Mouse (Mus musculus) intestine, postnatal 0 days (tissue): ENCODE measurements around the gene Gm42957. TPM values are rescaled to one million over a fixed set of nuclear protein-coding genes. Genes with fewer than 3 reads are reported as not detected.
"Not testable (repeated sequence)": the region's sequence is repeated elsewhere in the genome, so short reads cannot be mapped to it uniquely, and the experiment has no call there.

Experiments used
- ATAC-seq: fragments of 200-750 bp; cut with Nextera tagmentation; 2 replicates; pipeline ENCODE4 v1.8.0; 2017; ENCODE audit warnings: mild to moderate bottlenecking, moderate TSS enrichment, moderate library complexity
- H3K27ac ChIP-seq: fragments of 300-500 bp; sonication (generic); 2 replicates; pipeline ENCODE4 v1.5.1; 2014; ENCODE audit warnings: mild to moderate bottlenecking, low read depth, low read length, moderate library complexity
- H3K27me3 ChIP-seq: fragments of 300-500 bp; sonication (generic); replicated peaks from 2 replicates; pipeline ENCODE4 v1.6.1; 2014; ENCODE audit warnings: low read length, mixed read lengths; ENCODE audit not compliant: control insufficient read depth, insufficient read depth
- H3K36me3 ChIP-seq: fragments of 300-500 bp; sonication (generic); 2 replicates; pipeline ENCODE4 v1.6.1; 2014; ENCODE audit warnings: mild to moderate bottlenecking, moderate library complexity; ENCODE audit not compliant: control insufficient read depth, insufficient read depth
- H3K4me1 ChIP-seq: fragments of 300-500 bp; sonication (generic); replicated peaks from 2 replicates; pipeline ENCODE4 v1.6.1; 2014; ENCODE audit warnings: antibody characterized with exemption, low read length, mixed read lengths; ENCODE audit not compliant: control insufficient read depth, insufficient read depth
- H3K4me2 ChIP-seq: fragments of 300-500 bp; sonication (generic); replicated peaks from 2 replicates; pipeline ENCODE4 v1.6.1; 2014; ENCODE audit warnings: low read depth, mild to moderate bottlenecking, moderate library complexity
- H3K4me3 ChIP-seq: fragments of 300-500 bp; sonication (generic); 2 replicates; pipeline ENCODE4 v1.5.1; 2014; ENCODE audit warnings: low read depth, low read length
- H3K9ac ChIP-seq: fragments of 300-500 bp; sonication (generic); 2 replicates; pipeline ENCODE4 v1.6.1; 2014; ENCODE audit warnings: mild to moderate bottlenecking, low read depth, low read length
- H3K9me3 ChIP-seq: fragments of 300-500 bp; sonication (generic); 2 replicates; pipeline ENCODE4 v1.6.1; 2016; ENCODE audit warnings: mixed run types; ENCODE audit not compliant: control insufficient read depth
- CTCF ChIP-seq: sonication (generic); IDR thresholded peaks from 2 replicates; pipeline ENCODE4 v1.5.1; 2016; ENCODE audit warnings: low read depth, mild to moderate bottlenecking, control low read depth, antibody characterized with exemption, moderate library complexity
- WGBS: fragments of 180-500 bp; shearing (Covaris S2); extraction: QIAGEN DNeasy Blood & Tissue Kit; methylation state at CpG from one replicate; pipeline ENCODE4 v1.1.7; 2014; 5-methylcytosine and 5-hydroxymethylcytosine counted together
- polyA plus RNA-seq: library from polyadenylated mRNA; unstranded; fragments of >200 nt; fragmentation: Nextera tagmentation; extraction: Ambion mirVana; gene quantifications from 2 replicates; pipeline ENCODE4 v1.2.1, GENCODE M21; 2015

Gene Gm42957
- polyA plus RNA-seq, 1 experiment from 2014 or later: not detected

DNA sequence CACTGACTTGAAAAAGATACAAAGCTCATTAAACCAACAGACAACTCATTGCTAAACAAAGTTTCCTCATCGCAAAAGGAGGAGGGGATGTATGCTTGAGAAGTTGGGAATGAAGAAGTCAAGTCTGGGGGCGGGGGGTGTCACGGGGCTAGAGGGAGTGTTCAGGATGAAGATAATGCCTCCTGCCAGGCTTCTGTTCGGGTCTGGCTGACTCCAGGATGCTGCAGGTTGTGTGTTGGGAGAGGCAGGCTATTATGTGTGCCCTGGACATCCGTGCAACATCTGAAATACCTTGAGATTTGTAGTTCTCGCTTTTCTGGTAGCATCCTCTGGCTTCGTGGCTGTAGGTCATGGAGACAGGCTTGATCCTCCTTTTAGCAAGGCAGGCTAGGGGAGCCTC lies 43.2 kb downstream of the Gm42957 start:
- H3K9me3 ChIP-seq: no peaks in the 10 kb centered on the region
- no peaks in the 10 kb centered on the region for H3K4me1 ChIP-seq
- no peak overlapping the region for H3K4me3 ChIP-seq
- H3K4me2 ChIP-seq: no peak overlapping the region
- H3K27ac ChIP-seq: no peak overlapping the region
- 74% methylated on average over 7 of the region's 7 CpGs for WGBS
- no peaks in the 10 kb centered on the region for H3K36me3 ChIP-seq
- 0 out of 2 replicates have a peak, but pooled peaks cover 3% of the 10 kb centered on the region for H3K27me3 ChIP-seq
- TF ChIP-seq CTCF: no peak
- no peak overlapping the region for H3K9ac ChIP-seq
- no peak for ATAC-seq

DNA sequence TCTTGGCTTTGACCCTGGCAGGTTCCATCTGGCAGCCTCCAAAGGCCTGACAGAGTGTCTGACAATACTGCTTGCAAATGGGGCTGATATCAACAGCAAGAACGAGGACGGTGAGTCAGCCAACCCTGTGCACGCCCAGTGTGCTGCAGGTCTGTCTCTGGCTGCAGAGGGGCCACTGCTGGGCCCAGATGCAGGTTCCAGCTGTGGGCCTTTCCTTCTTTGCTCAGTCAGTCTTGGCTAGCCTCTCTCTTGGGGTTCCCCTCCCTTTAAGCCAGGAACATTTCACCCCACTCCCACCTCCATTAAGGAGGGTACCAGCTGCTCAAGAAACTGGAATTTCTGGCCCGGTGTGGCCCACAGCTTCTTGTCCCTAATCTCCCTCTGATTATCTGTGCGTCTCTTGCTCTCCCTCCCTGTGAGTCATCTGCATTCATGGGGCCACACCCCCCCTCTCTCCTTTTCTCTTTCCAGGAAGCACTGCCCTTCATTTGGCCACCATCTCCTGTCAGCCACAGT lies 43.9 kb downstream of the Gm42957 start:
- TF ChIP-seq CTCF: no peak
- Histone ChIP-seq H3K27me3 (0 out of 2 replicates have a peak, but pooled peaks cover 3% of the 10 kb centered on the region), H3K4me2 (no peak overlapping the region), H3K4me3 (no peak overlapping the region), H3K4me1 (no peaks in the 10 kb centered on the region), H3K36me3 (no peaks in the 10 kb centered on the region), H3K9me3 (no peaks in the 10 kb centered on the region), H3K9ac (no peak overlapping the region), H3K27ac (no peak overlapping the region)
- peak; percentile 57 for ATAC-seq
- 15% methylated on average over 5 of the region's 5 CpGs for WGBS

DNA sequence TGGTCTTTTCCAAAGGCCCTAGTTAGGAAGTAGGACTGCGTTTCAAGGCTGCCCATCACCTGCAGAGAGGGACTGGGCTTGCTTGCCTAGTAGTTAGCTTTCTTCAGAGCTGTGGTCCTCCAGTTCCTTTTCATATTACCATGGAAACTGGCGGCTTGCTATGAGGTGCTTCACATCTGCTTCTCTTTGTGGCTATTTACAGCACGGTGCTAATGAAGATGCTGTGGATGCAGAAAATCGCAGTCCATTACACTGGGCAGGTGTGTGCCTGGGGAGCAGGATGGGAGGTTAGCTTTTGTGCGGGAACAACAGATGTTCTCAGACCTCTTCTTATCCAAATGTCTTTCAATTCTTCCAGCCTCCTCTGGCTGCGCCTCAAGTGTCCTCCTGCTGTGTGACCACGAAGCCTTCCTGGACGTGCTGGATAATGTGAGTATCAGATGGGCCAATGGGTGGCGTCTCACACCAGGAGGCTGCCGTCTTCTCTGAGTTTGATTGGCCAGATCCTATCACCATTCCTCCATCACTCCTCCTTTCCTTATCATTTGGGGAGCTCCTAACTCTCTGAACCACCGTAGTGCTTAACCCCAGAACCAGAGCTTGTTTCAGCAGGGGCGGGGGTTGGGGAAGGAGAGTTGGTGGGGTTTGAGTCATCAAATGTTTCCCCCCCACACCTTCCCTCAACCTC lies 45.1 kb downstream of the Gm42957 start:
- WGBS: 53% methylated on average over 12 of the region's 12 CpGs
- Histone ChIP-seq H3K36me3 (no peaks in the 10 kb centered on the region), H3K4me1 (no peaks in the 10 kb centered on the region), H3K27ac (no peak overlapping the region), H3K4me3 (no peak overlapping the region), H3K9me3 (no peaks in the 10 kb centered on the region), H3K4me2 (no peak overlapping the region), H3K9ac (no peak overlapping the region), H3K27me3 (peaks cover 7% of the 10 kb centered on the region; the same call in 1 of the 2 replicates)
- no peak for TF ChIP-seq CTCF
- no peak for ATAC-seq

DNA sequence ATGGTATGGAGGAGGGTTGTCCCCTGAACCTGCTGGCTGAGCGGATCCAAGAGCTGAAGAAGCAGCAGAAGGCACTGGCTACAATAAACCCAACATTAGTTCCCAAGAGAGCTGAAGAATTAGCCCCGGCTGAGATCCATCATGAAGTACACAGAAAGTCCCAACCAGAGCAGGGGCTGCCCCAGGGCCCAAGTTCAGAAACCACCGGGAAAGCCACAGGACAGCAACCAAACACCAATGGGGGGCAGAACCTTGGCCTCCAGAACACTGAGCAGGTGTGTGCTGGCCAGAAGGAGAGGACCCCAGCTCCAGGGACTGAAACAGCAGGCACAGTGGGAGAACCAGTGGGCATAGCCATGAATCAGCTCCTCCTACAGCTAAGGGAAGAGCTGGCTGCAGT lies 48.2 kb downstream of the Gm42957 start:
- Histone ChIP-seq H3K4me1 (no peaks in the 10 kb centered on the region), H3K4me2 (no peak overlapping the region), H3K36me3 (no peaks in the 10 kb centered on the region), H3K27me3 (peaks cover 9% of the 10 kb centered on the region; the same call in 1 of the 2 replicates), H3K4me3 (no peak overlapping the region), H3K9me3 (no peaks in the 10 kb centered on the region), H3K27ac (no peak overlapping the region), H3K9ac (no peak overlapping the region)
- ATAC-seq: no peak
- WGBS: 91% methylated on average over 3 of the region's 3 CpGs
- TF ChIP-seq CTCF: no peak

DNA sequence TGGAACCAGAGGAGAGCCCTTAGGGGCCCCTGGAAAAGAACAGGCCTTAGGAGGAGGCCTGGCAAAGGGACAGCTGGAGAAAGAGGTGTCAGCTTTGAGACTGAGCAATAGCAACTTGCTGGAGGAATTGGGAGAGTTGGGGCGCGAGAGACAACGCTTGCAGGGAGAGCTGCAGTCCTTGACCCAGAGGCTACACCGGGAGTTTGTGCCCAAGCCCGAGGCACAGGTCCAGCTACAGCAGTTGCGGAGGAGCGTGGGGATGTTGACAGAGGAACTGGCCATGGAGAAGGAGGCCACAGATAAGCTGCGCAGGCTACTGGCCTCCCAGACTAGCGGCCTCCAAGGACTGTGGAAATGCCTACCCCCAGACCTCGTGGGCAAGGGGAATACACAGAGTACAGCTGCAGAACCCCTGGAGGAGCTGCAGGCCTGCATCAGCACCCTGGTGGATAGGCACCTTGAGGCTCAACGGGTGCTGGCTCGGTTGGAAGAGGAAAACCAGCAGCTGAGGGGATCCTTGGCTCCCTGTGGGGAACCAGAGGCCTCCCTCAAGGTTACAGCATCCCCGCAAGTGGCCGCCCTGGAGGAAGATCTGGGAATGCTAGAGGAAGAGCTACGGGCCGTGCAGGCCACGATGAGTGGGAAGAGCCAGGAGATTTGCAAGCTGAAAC lies 49.0 kb downstream of the Gm42957 start:
- no peaks in the 10 kb centered on the region for H3K4me1 ChIP-seq
- no peaks in the 10 kb centered on the region for H3K36me3 ChIP-seq
- H3K4me2 ChIP-seq: peak overlapping the region; percentile 51
- WGBS: 52% methylated on average over 17 of the region's 17 CpGs
- no peaks in the 10 kb centered on the region for H3K9me3 ChIP-seq
- no peak overlapping the region for H3K9ac ChIP-seq
- no peak for ATAC-seq
- H3K27me3 ChIP-seq: peaks cover 9% of the 10 kb centered on the region; the same call in 1 of the 2 replicates
- TF ChIP-seq CTCF: no peak
- H3K27ac ChIP-seq: no peak overlapping the region
- 0 out of 2 replicates have a peak overlapping the region, but pooled peaks have one; percentile 7 for H3K4me3 ChIP-seq

DNA sequence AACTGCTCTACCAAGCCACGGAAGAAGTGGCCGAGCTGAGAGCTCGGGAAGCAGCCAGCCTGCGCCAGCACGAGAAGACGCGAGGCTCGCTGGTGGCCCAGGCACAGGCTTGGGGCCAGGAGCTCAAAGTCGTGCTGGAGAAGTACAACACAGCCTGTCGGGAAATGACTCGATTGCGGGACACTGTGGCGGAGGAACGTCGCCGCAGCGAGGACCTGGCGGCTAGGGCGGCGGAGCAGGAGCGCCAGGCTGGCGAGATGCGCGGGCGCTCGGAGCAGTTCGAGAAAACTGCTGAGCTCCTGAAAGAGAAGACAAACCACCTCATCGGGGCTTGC lies 49.5 kb downstream of the Gm42957 start:
- Histone ChIP-seq H3K36me3 (no peaks in the 10 kb centered on the region), H3K9me3 (no peaks in the 10 kb centered on the region), H3K27me3 (peaks cover 9% of the 10 kb centered on the region; the same call in 1 of the 2 replicates), H3K4me3 (peak overlapping the region; percentile 7; the same call in 1 of the 2 replicates), H3K27ac (no peak overlapping the region), H3K9ac (no peak overlapping the region), H3K4me2 (peak overlapping the region; percentile 51), H3K4me1 (no peaks in the 10 kb centered on the region)
- 11% methylated on average over 28 of the region's 28 CpGs for WGBS
- TF ChIP-seq CTCF: no peak
- peak; percentile 8; the same call in 1 of the 2 replicates for ATAC-seq

DNA sequence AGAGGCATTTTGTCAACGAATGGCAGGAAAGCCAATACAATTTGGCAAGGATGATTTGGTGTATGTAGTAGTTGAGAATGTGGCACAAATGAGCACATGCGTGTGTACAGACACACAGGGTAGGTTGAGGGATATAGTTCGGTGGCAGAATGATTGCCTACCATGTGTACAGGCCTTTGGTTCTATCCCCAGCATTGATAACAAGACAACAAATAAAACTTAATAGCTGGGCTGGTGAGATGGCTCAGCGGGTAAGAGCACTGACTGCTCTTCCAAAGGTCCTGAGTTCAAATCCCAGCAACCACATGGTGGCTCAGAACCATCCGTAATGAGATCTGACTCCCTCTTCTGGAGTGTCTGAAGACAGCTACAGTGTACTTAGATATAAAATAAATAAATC lies 50.8 kb downstream of the Gm42957 start:
- H3K4me1 ChIP-seq, H3K27ac ChIP-seq, H3K27me3 ChIP-seq, H3K4me3 ChIP-seq, H3K36me3 ChIP-seq, H3K4me2 ChIP-seq, ATAC-seq, H3K9me3 ChIP-seq, H3K9ac ChIP-seq: not testable (repeated sequence)
- WGBS: 95% methylated on average over 5 of the region's 5 CpGs
